Mouse (Mus musculus) myocyte (in vitro differentiated cells): ENCODE data around the gene Zdhhc16. TPM values are rescaled to one million over a fixed set of nuclear protein-coding genes. Genes with fewer than 3 reads are reported as not detected.

Experiments
- H3K27me3 ChIP-seq: one replicate; pipeline ENCODE4 v1.6.1; 2011; ENCODE audit not compliant: control insufficient read depth, insufficient read depth, insufficient read length
- H3K36me3 ChIP-seq: one replicate; pipeline ENCODE4 v1.6.1; 2011; ENCODE audit not compliant: control insufficient read depth, insufficient read depth
- H3K4me2 ChIP-seq: one replicate; pipeline ENCODE4 v1.6.1; 2011; ENCODE audit warnings: low read depth, control low read depth
- H3K4me3 ChIP-seq: one replicate; pipeline ENCODE4 v1.5.1; 2011; ENCODE audit warnings: mild to moderate bottlenecking, control low read depth, moderate library complexity
- H3K79me2 ChIP-seq: one replicate; pipeline ENCODE4 v1.6.1; 2011; ENCODE audit not compliant: control insufficient read depth, insufficient read depth
- H3ac ChIP-seq: one replicate; pipeline ENCODE4 v1.6.1; 2011; ENCODE audit not compliant: control insufficient read depth, insufficient read length
- CEBPB ChIP-seq: IDR thresholded peaks from 2 replicates; pipeline ENCODE4 v1.6.1; 2011; ENCODE audit warnings: mild to moderate bottlenecking, moderate library complexity; ENCODE audit not compliant: poor library complexity, insufficient read depth, severe bottlenecking
- E2F4 ChIP-seq: IDR thresholded peaks from one replicate; pipeline ENCODE4 v1.6.1; 2011; ENCODE audit warnings: mild to moderate bottlenecking, control low read depth, moderate library complexity; ENCODE audit not compliant: insufficient read depth
- MAX ChIP-seq: IDR thresholded peaks from one replicate; pipeline ENCODE4 v1.6.1; 2011; ENCODE audit warnings: low read depth, mild to moderate bottlenecking, control low read depth
- MYOD1 ChIP-seq, 3 experiments: IDR thresholded peaks; one replicate each; pipeline ENCODE4 v1.6.1; 2011; ENCODE audit warnings: control low read depth in 2 of 3, low read depth in 2 of 3, mild to moderate bottlenecking in 2 of 3, moderate library complexity in 1 of 3; ENCODE audit not compliant: insufficient read length in 2 of 3, control insufficient read depth in 1 of 3
- MYOG ChIP-seq, 3 experiments: IDR thresholded peaks; one replicate each; pipeline ENCODE4 v1.6.1; 2011; ENCODE audit warnings: control low read depth in 2 of 3, low read depth in 2 of 3, mild to moderate bottlenecking in 2 of 3; ENCODE audit not compliant: insufficient read length in 2 of 3, control insufficient read depth in 1 of 3, insufficient read depth in 1 of 3
- POLR2A ChIP-seq: IDR thresholded peaks from one replicate; pipeline ENCODE4 v1.6.1; 2011; ENCODE audit warnings: low read depth, mild to moderate bottlenecking, control low read depth, moderate library complexity; ENCODE audit not compliant: insufficient read length
- POLR2AphosphoS2 ChIP-seq: IDR thresholded peaks from one replicate; pipeline ENCODE4 v1.6.1; 2011; ENCODE audit warnings: low read depth, control low read depth; ENCODE audit not compliant: insufficient read length
- REST ChIP-seq: IDR thresholded peaks from one replicate; pipeline ENCODE4 v1.6.1; 2011; ENCODE audit warnings: mild to moderate bottlenecking, control low read depth, moderate library complexity; ENCODE audit not compliant: insufficient read depth, insufficient read length
- SRF ChIP-seq: IDR thresholded peaks from one replicate; pipeline ENCODE4 v1.6.1; 2011; ENCODE audit warnings: low read depth; ENCODE audit not compliant: control insufficient read depth, insufficient read length
- TCF12 ChIP-seq: IDR thresholded peaks from one replicate; pipeline ENCODE4 v1.6.1; 2011; ENCODE audit warnings: mild to moderate bottlenecking, control low read depth; ENCODE audit not compliant: poor library complexity, insufficient read depth, severe bottlenecking
- TCF3 ChIP-seq: IDR thresholded peaks from one replicate; pipeline ENCODE4 v1.6.1; 2011; ENCODE audit warnings: low read depth, control low read depth; ENCODE audit not compliant: insufficient read length
- USF1 ChIP-seq: IDR thresholded peaks from one replicate; pipeline ENCODE4 v1.6.1; 2011; ENCODE audit warnings: low read depth, mild to moderate bottlenecking, control low read depth, moderate library complexity
- polyA plus RNA-seq: library from polyadenylated mRNA; unstranded; fragments of >200 nt; fragmentation: generic; extraction: Trizol; gene quantifications from one replicate; pipeline ENCODE4 v1.2.1, GENCODE M21; 2012; ENCODE audit warnings: missing spikeins

Gene Zdhhc16
- polyA plus RNA-seq, 1 experiment, result 124 TPM

DNA sequence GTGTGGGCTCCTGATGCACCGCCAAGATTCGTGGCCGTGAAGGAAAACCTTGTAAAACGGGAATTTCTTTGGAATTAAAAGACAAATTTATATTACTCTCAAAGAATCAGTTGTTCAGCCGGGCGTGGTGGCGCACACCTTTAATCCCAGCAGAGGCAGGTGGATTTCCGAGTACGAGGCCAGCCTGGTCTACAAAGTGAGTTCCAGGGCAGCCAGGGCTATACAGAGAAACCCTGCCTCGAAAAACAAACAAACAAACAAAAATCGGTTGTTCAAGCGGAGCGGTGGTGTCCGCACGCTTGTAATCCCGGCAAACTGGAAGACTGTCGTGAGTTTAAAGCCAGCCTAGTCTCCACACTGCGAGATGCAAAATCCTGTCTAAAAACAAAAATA lies 37.0 kb upstream of the Zdhhc16 start:
- Histone ChIP-seq H3K79me2 (peaks cover 15% of the 10 kb centered on the region), H3K36me3 (peaks cover 9% of the 10 kb centered on the region), H3K27me3 (no peaks in the 10 kb centered on the region), H3ac (peak overlapping the region; percentile 38), H3K4me2 (peak overlapping the region; percentile 92), H3K4me3 (peak overlapping the region; percentile 92)
- no peak for TF ChIP-seq MYOG (IDR thresholded peaks at IDR 0.05; ENCODE audit: control insufficient read depth in 1 of 3, insufficient read depth in 1 of 3, insufficient read length in 2 of 3, low read depth in 2 of 3)
- no peak for TF ChIP-seq POLR2AphosphoS2
- no peak for TF ChIP-seq E2F4
- TF ChIP-seq MAX, result no peak
- TF ChIP-seq TCF3, result no peak
- TF ChIP-seq CEBPB, result no peak
- TF ChIP-seq REST, result no peak
- TF ChIP-seq USF1, result no peak
- TF ChIP-seq MYOD1 (IDR thresholded peaks at IDR 0.05; ENCODE audit: control insufficient read depth in 1 of 3, insufficient read length in 2 of 3, low read depth in 2 of 3), result no peak
- no peak for TF ChIP-seq TCF12
- no peak for TF ChIP-seq POLR2A

GRCm38 (mm10) chr19:41898860-41899259 lies 34.4 kb upstream of the Zdhhc16 start:
- Histone ChIP-seq H3K27me3 (no peaks in the 10 kb centered on the region), H3K36me3 (no peaks in the 10 kb centered on the region), H3ac (no peak overlapping the region), H3K4me2 (no peak overlapping the region), H3K4me3 (no peak overlapping the region), H3K79me2 (peaks cover 15% of the 10 kb centered on the region)
- TF ChIP-seq MYOG (IDR thresholded peaks at IDR 0.05; ENCODE audit: control insufficient read depth in 1 of 3, insufficient read depth in 1 of 3, insufficient read length in 2 of 3, low read depth in 2 of 3), result no peak
- TF ChIP-seq POLR2AphosphoS2, result no peak
- no peak for TF ChIP-seq REST
- no peak for TF ChIP-seq MAX
- no peak for TF ChIP-seq E2F4
- no peak for TF ChIP-seq TCF3
- no peak for TF ChIP-seq TCF12
- TF ChIP-seq MYOD1 (IDR thresholded peaks at IDR 0.05; ENCODE audit: control insufficient read depth in 1 of 3, insufficient read length in 2 of 3, low read depth in 2 of 3), result no peak
- TF ChIP-seq USF1, result no peak
- no peak for TF ChIP-seq POLR2A

- no peak for TF ChIP-seq USF1
- no peak for TF ChIP-seq CEBPB
- TF ChIP-seq E2F4, result no peak
- TF ChIP-seq POLR2AphosphoS2, result no peak
- TF ChIP-seq SRF, result no peak
- TF ChIP-seq MYOD1 (IDR thresholded peaks at IDR 0.05; ENCODE audit: control insufficient read depth in 1 of 3, insufficient read length in 2 of 3, low read depth in 2 of 3), result no peak
- no peak for TF ChIP-seq REST
- TF ChIP-seq MYOG (IDR thresholded peaks at IDR 0.05; ENCODE audit: control insufficient read depth in 1 of 3, insufficient read depth in 1 of 3, insufficient read length in 2 of 3, low read depth in 2 of 3), result no peak
- TF ChIP-seq TCF12, result no peak
- TF ChIP-seq POLR2A, result no peak
- no peak for TF ChIP-seq MAX
- no peak for TF ChIP-seq TCF3
- no peak overlapping the region for H3K4me3 ChIP-seq
- H3K79me2 ChIP-seq, result peaks cover 2% of the 10 kb centered on the region
- H3K36me3 ChIP-seq, result no peaks in the 10 kb centered on the region
- H3K4me2 ChIP-seq, result no peak overlapping the region
- no peaks in the 10 kb centered on the region for H3K27me3 ChIP-seq
- H3ac ChIP-seq, result no peak overlapping the region
These were observed 32.7 kb upstream of the Zdhhc16 start for GRCm38 (mm10) chr19:41900495-41901090.

GRCm38 (mm10) chr19:41901696-41902095 lies 31.6 kb upstream of the Zdhhc16 start:
- H3ac ChIP-seq, result no peak overlapping the region
- TF ChIP-seq POLR2AphosphoS2 (no peak), E2F4 (no peak), MAX (no peak), MYOD1 (IDR thresholded peaks at IDR 0.05; ENCODE audit: control insufficient read depth in 1 of 3, insufficient read length in 2 of 3, low read depth in 2 of 3) (no peak), SRF (no peak), TCF3 (no peak), POLR2A (no peak), REST (no peak), USF1 (no peak), MYOG (IDR thresholded peaks at IDR 0.05; ENCODE audit: control insufficient read depth in 1 of 3, insufficient read depth in 1 of 3, insufficient read length in 2 of 3, low read depth in 2 of 3) (no peak), CEBPB (no peak), TCF12 (no peak)
- H3K36me3 ChIP-seq, result no peaks in the 10 kb centered on the region
- no peaks in the 10 kb centered on the region for H3K27me3 ChIP-seq
- no peaks in the 10 kb centered on the region for H3K79me2 ChIP-seq
- no peak overlapping the region for H3K4me3 ChIP-seq
- no peak overlapping the region for H3K4me2 ChIP-seq
